Mouse (Mus musculus) brain, embryonic 14.5 days (tissue): ENCODE measurements at regions not wholly inside any gene's neighbourhood (a gene's known extent, or its start where the extent isn't known, plus 50 kb on each side); places are given as distances from the start of the nearest gene placed in this dataset.

Experiments
- CTCF ChIP-seq: fragments of 200-500 bp; IDR thresholded peaks from 2 replicates; pipeline ENCODE4 v1.5.1; 2012; ENCODE audit warnings: inconsistent platforms, mild to moderate bottlenecking, moderate library complexity, borderline replicate concordance; ENCODE audit not compliant: insufficient read depth, insufficient read length; ENCODE audit errors: extremely low read depth
- POLR2A ChIP-seq: fragments of 200-500 bp; IDR thresholded peaks from 2 replicates; pipeline ENCODE4 v1.6.1; 2012; ENCODE audit warnings: mild to moderate bottlenecking, inconsistent platforms, borderline replicate concordance; ENCODE audit not compliant: poor library complexity, insufficient read depth, insufficient read length, severe bottlenecking; ENCODE audit errors: extremely low read depth

GRCm38 (mm10) chr5:54290372-54291080 lies 292.2 kb downstream of the Stim2 start:
- TF ChIP-seq CTCF: no peak
- TF ChIP-seq POLR2A: no peak
